Mouse (Mus musculus): ENCODE measurements around the gene Luc7l. TPM values are rescaled to one million over a fixed set of nuclear protein-coding genes. Genes with fewer than 3 reads are reported as not detected.

Luc7l gene
- 113 and 128 TPM in 2 replicates for polyA plus RNA-seq (2016; fragmentation: Nextera tagmentation; extraction: Ambion mirVana)

- Histone ChIP-seq H3K27me3 (ENCODE audit: insufficient read depth, poor library complexity, severe bottlenecking) (no peaks in the 10 kb centered on the region), H3K36me3 (peaks cover 31% of the 10 kb centered on the region), H3K9me3 (no peaks in the 10 kb centered on the region), H3K27ac (peak within 1 kb of the TSS; percentile 97), H3K4me1 (replicated peaks) (peaks cover 16% of the 10 kb centered on the region), H3K4me3 (peak within 1 kb of the TSS; percentile 99)
- WGBS, result under 1% methylated on average over 43 of the region's 43 CpGs
- DNase-seq (ENCODE audit: low spot score), result peak; percentile 95
These were observed at the start of gene Luc7l for GRCm38 (mm10) chr17:26252539-26253251. Luc7l (plus strand) TSS chr17:26252896.

GRCm38 (mm10) chr17:26203321-26203811, 49.3 kb upstream of the Luc7l start:
- Histone ChIP-seq H3K9me3 (no peaks in the 10 kb centered on the region), H3K4me1 (replicated peaks) (peaks cover 50% of the 10 kb centered on the region), H3K4me3 (peak overlapping the region; percentile 51), H3K27ac (0 out of 2 replicates have a peak overlapping the region, but pooled peaks have one; percentile 50), H3K36me3 (peaks cover 9% of the 10 kb centered on the region; the same call in 1 of the 2 replicates), H3K27me3 (ENCODE audit: insufficient read depth, poor library complexity, severe bottlenecking) (peaks cover 82% of the 10 kb centered on the region)
- 2% methylated on average over 30 of the region's 30 CpGs for WGBS
- no peak for DNase-seq (ENCODE audit: low spot score)

- WGBS, result 37% methylated on average over 11 of the region's 11 CpGs
- 0 out of 2 replicates have a peak overlapping the region, but pooled peaks have one; percentile 23 for H3K27ac ChIP-seq
- H3K4me3 ChIP-seq, result no peak overlapping the region
- H3K27me3 ChIP-seq (ENCODE audit: insufficient read depth, poor library complexity, severe bottlenecking), result peaks cover 68% of the 10 kb centered on the region
- H3K9me3 ChIP-seq, result no peaks in the 10 kb centered on the region
- no peaks in the 10 kb centered on the region for H3K36me3 ChIP-seq
- peaks cover 50% of the 10 kb centered on the region for H3K4me1 ChIP-seq (replicated peaks)
- no peak for DNase-seq (ENCODE audit: low spot score)
These were observed 47.9 kb upstream of the Luc7l start for GRCm38 (mm10) chr17:26204766-26205165.

GRCm38 (mm10) chr17:26206392-26206791, 46.3 kb upstream of the Luc7l start:
- Histone ChIP-seq H3K27me3 (ENCODE audit: insufficient read depth, poor library complexity, severe bottlenecking) (peaks cover 52% of the 10 kb centered on the region), H3K9me3 (no peaks in the 10 kb centered on the region), H3K27ac (no peak overlapping the region), H3K4me3 (no peak overlapping the region), H3K36me3 (no peaks in the 10 kb centered on the region), H3K4me1 (replicated peaks) (peaks cover 34% of the 10 kb centered on the region)
- 58% methylated on average over 1 of the region's 1 CpGs for WGBS
- DNase-seq (ENCODE audit: low spot score), result no peak

GRCm38 (mm10) chr17:26207686-26208085, 45.0 kb upstream of the Luc7l start, which contains the start of gene Arhgdig:
Arhgdig (minus strand) TSS chr17:26207786.
- H3K4me3 ChIP-seq, result no peak within 1 kb of the TSS
- no peak within 1 kb of the TSS for H3K27ac ChIP-seq
- no peaks in the 10 kb centered on the region; the same call in 1 of the 2 replicates for H3K36me3 ChIP-seq
- 89% methylated on average over 12 of the region's 12 CpGs for WGBS
- peaks cover 39% of the 10 kb centered on the region for H3K27me3 ChIP-seq (ENCODE audit: insufficient read depth, poor library complexity, severe bottlenecking)
- H3K9me3 ChIP-seq, result no peaks in the 10 kb centered on the region
- no peak for DNase-seq (ENCODE audit: low spot score)
- H3K4me1 ChIP-seq (replicated peaks), result peaks cover 24% of the 10 kb centered on the region

- 92% methylated on average over 7 of the region's 7 CpGs for WGBS
- Histone ChIP-seq H3K9me3 (no peaks in the 10 kb centered on the region), H3K36me3 (peaks cover 11% of the 10 kb centered on the region), H3K27ac (no peak overlapping the region), H3K4me3 (no peak overlapping the region), H3K27me3 (ENCODE audit: insufficient read depth, poor library complexity, severe bottlenecking) (no peaks in the 10 kb centered on the region), H3K4me1 (replicated peaks) (no peaks in the 10 kb centered on the region)
- no peak for DNase-seq (ENCODE audit: low spot score)
These were observed 40.5 kb upstream of the Luc7l start for GRCm38 (mm10) chr17:26212241-26212640.

- 0 out of 2 replicates have a peak overlapping the region, but pooled peaks have one; percentile 4 for H3K27ac ChIP-seq
- H3K27me3 ChIP-seq (ENCODE audit: insufficient read depth, poor library complexity, severe bottlenecking), result no peaks in the 10 kb centered on the region
- H3K4me3 ChIP-seq, result no peak overlapping the region
- no peaks in the 10 kb centered on the region for H3K4me1 ChIP-seq (replicated peaks)
- no peak for DNase-seq (ENCODE audit: low spot score)
- H3K9me3 ChIP-seq, result no peaks in the 10 kb centered on the region
- H3K36me3 ChIP-seq, result peaks cover 11% of the 10 kb centered on the region
- WGBS, result 89% methylated on average over 11 of the region's 11 CpGs
These were observed 40.0 kb upstream of the Luc7l start for GRCm38 (mm10) chr17:26212681-26213080.

- WGBS, result 68% methylated on average over 2 of the region's 2 CpGs
- H3K4me3 ChIP-seq, result no peak overlapping the region
- H3K4me1 ChIP-seq (replicated peaks), result no peaks in the 10 kb centered on the region
- no peaks in the 10 kb centered on the region for H3K36me3 ChIP-seq
- no peaks in the 10 kb centered on the region for H3K9me3 ChIP-seq
- H3K27ac ChIP-seq, result no peak overlapping the region
- DNase-seq (ENCODE audit: low spot score), result no peak
- H3K27me3 ChIP-seq (ENCODE audit: insufficient read depth, poor library complexity, severe bottlenecking), result no peaks in the 10 kb centered on the region
These were observed 31.2 kb upstream of the Luc7l start for GRCm38 (mm10) chr17:26221508-26221907.

GRCm38 (mm10) chr17:26225150-26225549, 27.5 kb upstream of the Luc7l start:
- Histone ChIP-seq H3K4me3 (no peak overlapping the region), H3K36me3 (no peaks in the 10 kb centered on the region), H3K27ac (no peak overlapping the region), H3K27me3 (ENCODE audit: insufficient read depth, poor library complexity, severe bottlenecking) (no peaks in the 10 kb centered on the region), H3K4me1 (replicated peaks) (no peaks in the 10 kb centered on the region), H3K9me3 (no peaks in the 10 kb centered on the region)
- no peak for DNase-seq (ENCODE audit: low spot score)
- 86% methylated on average over 12 of the region's 12 CpGs for WGBS

- no peak overlapping the region for H3K4me3 ChIP-seq
- DNase-seq (ENCODE audit: low spot score), result no peak
- H3K9me3 ChIP-seq, result no peaks in the 10 kb centered on the region
- no peaks in the 10 kb centered on the region for H3K27me3 ChIP-seq (ENCODE audit: insufficient read depth, poor library complexity, severe bottlenecking)
- no peaks in the 10 kb centered on the region for H3K36me3 ChIP-seq
- H3K4me1 ChIP-seq (replicated peaks), result no peaks in the 10 kb centered on the region
- WGBS, result 93% methylated on average over 5 of the region's 5 CpGs
- no peak overlapping the region for H3K27ac ChIP-seq
These were observed 22.9 kb upstream of the Luc7l start for GRCm38 (mm10) chr17:26229776-26230175.

GRCm38 (mm10) chr17:26231156-26231555, 21.5 kb upstream of the Luc7l start:
- WGBS, result 89% methylated on average over 5 of the region's 5 CpGs
- Histone ChIP-seq H3K9me3 (no peaks in the 10 kb centered on the region), H3K27ac (no peak overlapping the region)

GRCm38 (mm10) chr17:26232863-26233262, 19.8 kb upstream of the Luc7l start:
- Histone ChIP-seq H3K36me3 (no peaks in the 10 kb centered on the region), H3K27ac (no peak overlapping the region), H3K27me3 (ENCODE audit: insufficient read depth, poor library complexity, severe bottlenecking) (no peaks in the 10 kb centered on the region), H3K9me3 (no peaks in the 10 kb centered on the region), H3K4me1 (replicated peaks) (peaks cover 18% of the 10 kb centered on the region), H3K4me3 (no peak overlapping the region)
- peak; percentile 8 for DNase-seq (ENCODE audit: low spot score)
- 64% methylated on average over 8 of the region's 8 CpGs for WGBS

More at GRCm38 (mm10) chr17:26231156-26231555, 21.5 kb upstream of the Luc7l start:
- Histone ChIP-seq H3K27me3 (ENCODE audit: insufficient read depth, poor library complexity, severe bottlenecking) (no peaks in the 10 kb centered on the region), H3K4me3 (no peak overlapping the region), H3K36me3 (no peaks in the 10 kb centered on the region), H3K4me1 (replicated peaks) (peaks cover 13% of the 10 kb centered on the region)
- DNase-seq (ENCODE audit: low spot score), result no peak

GRCm38 (mm10) chr17:26234386-26234785, 18.3 kb upstream of the Luc7l start:
- 91% methylated on average over 8 of the region's 8 CpGs for WGBS
- Histone ChIP-seq H3K36me3 (no peaks in the 10 kb centered on the region), H3K4me1 (replicated peaks) (peaks cover 18% of the 10 kb centered on the region), H3K4me3 (no peak overlapping the region), H3K9me3 (no peaks in the 10 kb centered on the region), H3K27me3 (ENCODE audit: insufficient read depth, poor library complexity, severe bottlenecking) (no peaks in the 10 kb centered on the region), H3K27ac (no peak overlapping the region)
- no peak for DNase-seq (ENCODE audit: low spot score)

Measured in hindbrain, embryonic 10.5 days (tissue).